Mouse (Mus musculus): Measurements from ENCODE around the gene Flg2. TPM values are rescaled to one million over a fixed set of nuclear protein-coding genes. Genes with fewer than 3 reads are reported as not detected.

Flg2 gene
- polyA plus RNA-seq, 1 experiment, result not detected

GRCm38 (mm10) chr3:93201955-93202354 is 4.9 kb downstream of the Flg2 start:
- Histone ChIP-seq H3ac (ENCODE audit: control insufficient read depth, insufficient read length) (no peak overlapping the region), H3K4me2 (ENCODE audit: low read depth) (no peak overlapping the region), H3K79me2 (ENCODE audit: control insufficient read depth, insufficient read depth) (no peaks in the 10 kb centered on the region), H3K4me3 (no peak overlapping the region), H3K36me3 (ENCODE audit: control insufficient read depth, insufficient read depth) (no peaks in the 10 kb centered on the region), H3K27me3 (ENCODE audit: control insufficient read depth, insufficient read depth, insufficient read length) (no peaks in the 10 kb centered on the region)
- no peak for TF ChIP-seq POLR2AphosphoS2 (IDR thresholded peaks at IDR 0.05; ENCODE audit: insufficient read length, low read depth)
- no peak for TF ChIP-seq E2F4 (IDR thresholded peaks at IDR 0.05; ENCODE audit: insufficient read depth)
- no peak for TF ChIP-seq TCF3 (IDR thresholded peaks at IDR 0.05; ENCODE audit: insufficient read length, low read depth)
- TF ChIP-seq POLR2A (IDR thresholded peaks at IDR 0.05; ENCODE audit: insufficient read length, low read depth), result no peak
- TF ChIP-seq SRF (IDR thresholded peaks at IDR 0.05; ENCODE audit: control insufficient read depth, insufficient read length, low read depth), result no peak
- no peak for TF ChIP-seq REST (IDR thresholded peaks at IDR 0.05; ENCODE audit: insufficient read depth, insufficient read length)
- TF ChIP-seq MYOG (IDR thresholded peaks at IDR 0.05; ENCODE audit: control insufficient read depth in 1 of 3, insufficient read depth in 1 of 3, insufficient read length in 2 of 3, low read depth in 2 of 3), result no peak
- TF ChIP-seq USF1 (IDR thresholded peaks at IDR 0.05; ENCODE audit: low read depth), result no peak
- TF ChIP-seq MAX (IDR thresholded peaks at IDR 0.05; ENCODE audit: low read depth), result no peak
- TF ChIP-seq CEBPB (IDR thresholded peaks at IDR 0.05; ENCODE audit: insufficient read depth, poor library complexity, severe bottlenecking), result no peak
- TF ChIP-seq MYOD1 (IDR thresholded peaks at IDR 0.05; ENCODE audit: control insufficient read depth in 1 of 3, insufficient read length in 2 of 3, low read depth in 2 of 3), result no peak
- TF ChIP-seq TCF12 (IDR thresholded peaks at IDR 0.05; ENCODE audit: insufficient read depth, poor library complexity, severe bottlenecking), result no peak

GRCm38 (mm10) chr3:93202499-93202898 is 5.4 kb downstream of the Flg2 start:
- Histone ChIP-seq H3K79me2 (ENCODE audit: control insufficient read depth, insufficient read depth) (no peaks in the 10 kb centered on the region), H3ac (ENCODE audit: control insufficient read depth, insufficient read length) (no peak overlapping the region), H3K4me2 (ENCODE audit: low read depth) (no peak overlapping the region), H3K36me3 (ENCODE audit: control insufficient read depth, insufficient read depth) (no peaks in the 10 kb centered on the region), H3K27me3 (ENCODE audit: control insufficient read depth, insufficient read depth, insufficient read length) (no peaks in the 10 kb centered on the region), H3K4me3 (no peak overlapping the region)
- TF ChIP-seq MAX (IDR thresholded peaks at IDR 0.05; ENCODE audit: low read depth) (no peak), TCF12 (IDR thresholded peaks at IDR 0.05; ENCODE audit: insufficient read depth, poor library complexity, severe bottlenecking) (no peak), SRF (IDR thresholded peaks at IDR 0.05; ENCODE audit: control insufficient read depth, insufficient read length, low read depth) (no peak), MYOD1 (IDR thresholded peaks at IDR 0.05; ENCODE audit: control insufficient read depth in 1 of 3, insufficient read length in 2 of 3, low read depth in 2 of 3) (no peak), USF1 (IDR thresholded peaks at IDR 0.05; ENCODE audit: low read depth) (no peak), MYOG (IDR thresholded peaks at IDR 0.05; ENCODE audit: control insufficient read depth in 1 of 3, insufficient read depth in 1 of 3, insufficient read length in 2 of 3, low read depth in 2 of 3) (no peak), E2F4 (IDR thresholded peaks at IDR 0.05; ENCODE audit: insufficient read depth) (no peak), REST (IDR thresholded peaks at IDR 0.05; ENCODE audit: insufficient read depth, insufficient read length) (no peak), POLR2A (IDR thresholded peaks at IDR 0.05; ENCODE audit: insufficient read length, low read depth) (no peak), TCF3 (IDR thresholded peaks at IDR 0.05; ENCODE audit: insufficient read length, low read depth) (no peak), POLR2AphosphoS2 (IDR thresholded peaks at IDR 0.05; ENCODE audit: insufficient read length, low read depth) (no peak), CEBPB (IDR thresholded peaks at IDR 0.05; ENCODE audit: insufficient read depth, poor library complexity, severe bottlenecking) (no peak)

Other genes starting within 250 kb of the Flg2 start
- gene Lce3d, start 239.9 kb upstream of the Flg2 start, polyA plus RNA-seq (2012; fragmentation: generic; extraction: Trizol), result not detected
- not detected for gene Lce3e, start 230.2 kb upstream of the Flg2 start, polyA plus RNA-seq (2012; fragmentation: generic; extraction: Trizol)
- gene Lce3f, start 205.1 kb upstream of the Flg2 start, polyA plus RNA-seq (2012; fragmentation: generic; extraction: Trizol), result not detected
- gene Crct1, start 181.6 kb upstream of the Flg2 start, polyA plus RNA-seq (2012; fragmentation: generic; extraction: Trizol), result 0.11 TPM
- gene Lce1m, start 178.2 kb upstream of the Flg2 start, polyA plus RNA-seq (2012; fragmentation: generic; extraction: Trizol), result not detected
- not detected for gene Gm4858, start 128.5 kb upstream of the Flg2 start, polyA plus RNA-seq (2012; fragmentation: generic; extraction: Trizol)
- not detected for gene Crnn, start 52.5 kb upstream of the Flg2 start, polyA plus RNA-seq (2012; fragmentation: generic; extraction: Trizol)
- not detected for gene Flg, start 76.2 kb downstream of the Flg2 start, polyA plus RNA-seq (2012; fragmentation: generic; extraction: Trizol)
- gene Hrnr, start 122.5 kb downstream of the Flg2 start, polyA plus RNA-seq (2012; fragmentation: generic; extraction: Trizol), result not detected
- not detected for gene Rptn, start 196.4 kb downstream of the Flg2 start, polyA plus RNA-seq (2012; fragmentation: generic; extraction: Trizol)
- gene Tchh, start 245.1 kb downstream of the Flg2 start, polyA plus RNA-seq (2012; fragmentation: generic; extraction: Trizol), result 0.05 TPM